Mouse (Mus musculus) kidney, adult 18-20 months (tissue): ENCODE data around the gene Ccdc88c.
A peak's percentile ranks its signal among the peaks of the same experiment; 100 is the strongest.
"Not testable (repeated sequence)": the region's sequence is repeated elsewhere in the genome, so short reads cannot be mapped to it uniquely, and the experiment has no call there.

Experiments used
- DNase-seq: peaks from one replicate; pipeline ENCODE4 v3.0.0; 2021

The Ccdc88c gene

DNA sequence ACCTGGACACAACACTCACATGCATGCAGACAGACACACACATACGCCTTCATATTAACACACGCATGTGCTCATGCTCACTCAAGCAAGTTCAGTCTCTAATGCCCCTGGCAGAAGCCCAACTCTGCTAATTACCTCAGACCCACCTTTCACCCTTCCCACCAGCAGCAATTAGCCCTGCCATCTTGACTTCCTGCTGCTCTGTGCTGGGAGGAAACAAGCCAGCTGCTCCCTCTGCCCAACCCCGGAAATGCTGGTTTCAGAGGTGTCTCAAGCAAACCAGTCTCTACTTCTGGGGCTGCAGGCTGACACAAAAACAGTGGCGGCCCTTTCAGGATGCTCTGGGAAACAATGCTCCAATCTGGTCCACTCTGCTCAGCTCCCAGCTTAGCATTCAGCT lies 12.9 kb downstream of the Ccdc88c start:
- DNase-seq, result no peak

DNA sequence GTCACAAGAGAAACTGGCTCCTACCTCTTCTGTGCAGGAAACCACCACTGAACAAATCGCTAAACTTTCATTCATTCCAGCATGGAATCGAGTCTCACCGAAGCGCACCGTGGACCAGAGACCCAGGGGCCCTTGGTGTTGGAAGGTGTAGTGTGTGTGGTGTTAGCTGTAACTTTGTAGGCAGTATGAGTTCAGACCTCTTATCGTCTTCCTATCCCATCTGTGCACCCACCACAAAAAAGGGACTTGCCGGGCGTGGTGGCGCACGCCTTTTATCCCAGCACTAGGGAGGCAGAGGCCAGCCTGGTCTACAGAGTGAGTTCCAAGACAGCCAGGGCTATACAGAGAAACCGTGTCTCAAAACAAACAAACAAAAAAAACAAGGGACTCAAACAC lies 13.7 kb downstream of the Ccdc88c start:
- no peak for DNase-seq

DNA sequence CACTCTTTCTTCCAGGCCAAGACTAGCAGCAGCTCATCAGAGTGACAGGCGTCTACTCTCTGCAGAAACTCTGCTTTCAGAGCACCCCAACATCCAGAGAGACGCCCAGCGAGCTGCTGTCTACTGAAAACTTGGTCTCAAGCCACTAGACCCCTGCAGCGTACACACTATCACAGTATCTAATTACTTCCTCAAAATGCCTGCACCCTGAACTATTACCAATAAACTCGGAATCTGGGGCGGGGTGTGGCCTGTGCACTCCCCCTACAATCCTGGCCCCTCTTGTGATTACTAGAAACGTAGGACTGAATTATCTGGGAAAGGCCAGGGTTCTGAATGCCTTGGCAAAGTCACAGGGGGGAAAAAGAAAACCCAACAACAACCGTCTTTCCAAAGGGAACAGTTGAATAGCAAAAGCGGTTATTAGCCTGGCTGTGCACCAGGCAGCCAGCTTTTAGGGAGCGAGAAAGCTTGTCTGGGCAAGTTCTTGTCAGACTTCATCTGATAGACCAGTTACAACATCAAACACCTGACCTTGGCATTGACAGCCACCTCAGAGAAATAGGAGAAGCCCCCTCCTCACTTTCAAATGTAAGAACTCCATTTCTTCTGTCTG lies 14.2 kb downstream of the Ccdc88c start:
- DNase-seq, result no peak

DNA sequence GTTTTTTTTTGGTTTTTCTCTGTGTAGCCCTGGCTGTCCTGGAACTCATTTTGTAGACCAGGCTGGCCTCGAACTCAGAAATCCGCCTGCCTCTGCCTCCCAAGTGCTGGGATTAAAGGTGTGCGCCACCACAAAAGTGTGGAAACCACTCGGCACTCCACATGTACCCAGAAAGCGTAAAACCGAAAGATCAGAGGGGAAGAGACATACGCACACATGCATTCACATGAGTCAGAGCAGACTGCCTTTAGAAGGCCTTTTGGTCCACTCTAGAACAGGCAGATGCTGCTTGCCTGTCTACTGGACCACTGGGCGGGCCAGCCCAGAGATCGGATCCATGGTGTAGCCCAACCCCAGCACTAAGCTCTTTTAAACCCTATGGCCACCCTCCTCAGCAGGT lies 15.2 kb downstream of the Ccdc88c start:
- DNase-seq, result not testable (repeated sequence)

DNA sequence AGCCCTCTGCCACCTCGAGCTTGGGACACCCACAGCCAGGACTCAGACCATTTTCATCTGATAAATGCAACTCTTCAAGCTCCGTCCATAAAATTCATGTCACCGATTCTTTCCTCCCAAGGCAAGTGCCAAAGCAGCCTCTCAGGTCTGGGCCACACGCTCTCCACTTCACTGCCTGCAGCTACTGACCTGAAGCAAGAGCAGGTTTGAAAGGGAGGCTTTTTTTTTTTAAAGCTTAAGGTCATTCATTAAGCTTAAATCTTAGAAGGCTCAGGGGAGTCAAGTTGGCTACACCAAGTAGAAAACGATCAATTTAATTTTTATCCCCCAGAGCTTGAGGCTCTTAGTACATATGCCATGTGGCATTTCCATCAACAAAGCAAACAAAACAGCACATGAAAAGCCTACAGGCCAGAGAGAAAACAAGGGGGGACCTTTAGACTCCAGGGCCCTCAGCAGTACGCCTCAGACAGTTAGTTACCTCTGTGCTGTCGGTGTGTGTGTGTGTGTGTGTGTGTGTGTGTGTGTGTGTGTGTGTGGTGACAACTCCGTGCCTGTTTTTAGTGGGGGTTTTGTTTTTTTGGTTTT lies 15.7 kb downstream of the Ccdc88c start:
- peak; percentile 47 for DNase-seq

DNA sequence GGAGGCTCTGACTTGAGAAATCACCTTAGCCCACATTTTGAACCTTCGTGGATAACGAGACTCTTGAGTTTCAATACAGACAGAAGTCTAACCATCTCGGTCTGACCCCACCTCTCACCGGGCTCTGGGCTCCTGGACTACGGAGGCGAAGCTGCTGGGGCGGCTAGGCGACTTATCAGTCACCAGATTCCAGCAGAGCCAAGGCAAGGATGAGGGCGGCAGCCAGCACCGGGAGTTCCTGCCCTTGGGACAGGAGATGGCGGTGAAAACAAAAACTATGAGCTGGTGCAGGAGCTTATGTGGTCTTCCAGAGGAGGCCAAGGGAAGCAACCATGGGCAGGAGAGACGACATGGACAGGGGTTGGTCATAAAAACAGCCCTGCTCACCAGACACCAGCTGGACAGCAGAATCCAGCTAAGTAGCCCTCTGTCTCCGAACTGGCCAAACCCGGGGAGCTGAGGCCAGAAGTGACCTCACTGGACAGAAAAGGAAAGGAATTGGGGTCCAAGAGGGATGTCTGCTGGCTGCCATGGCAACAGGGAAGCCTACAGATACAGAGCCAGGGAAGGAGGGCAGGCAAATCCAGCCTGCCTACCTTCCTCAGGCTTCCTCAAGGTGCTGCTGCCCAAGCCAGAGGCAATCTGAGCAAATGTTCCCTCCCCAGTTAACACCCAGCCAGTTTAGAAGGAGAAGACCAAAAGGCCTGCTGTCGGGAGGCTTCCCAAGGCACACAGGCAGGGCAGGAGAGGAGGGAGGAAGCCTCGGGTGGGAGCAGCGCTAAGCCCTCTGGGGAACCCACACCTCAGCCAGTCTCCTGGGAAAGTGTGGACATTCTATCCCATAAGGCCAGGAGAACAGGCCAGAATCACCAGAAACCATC lies 16.4 kb downstream of the Ccdc88c start:
- DNase-seq, result no peak

DNA sequence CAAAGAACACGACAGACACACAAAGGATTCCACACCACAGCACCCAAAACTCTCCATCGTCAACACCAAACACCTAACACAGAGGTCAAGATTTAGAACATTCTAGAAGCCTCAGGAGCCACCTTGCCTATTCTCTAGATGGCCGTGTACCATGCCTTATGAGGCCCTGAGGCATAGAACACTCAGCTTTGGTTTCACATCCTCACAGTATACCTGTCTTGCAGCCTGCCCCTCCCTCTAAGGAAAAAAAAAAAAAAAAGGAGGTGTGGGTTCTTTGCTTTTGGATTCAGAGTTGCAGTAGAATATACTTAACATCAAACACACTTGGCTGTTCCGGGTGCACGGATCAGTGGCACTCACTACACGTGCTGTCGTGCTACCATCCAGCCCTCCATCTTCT lies 17.8 kb downstream of the Ccdc88c start:
- DNase-seq, result no peak

DNA sequence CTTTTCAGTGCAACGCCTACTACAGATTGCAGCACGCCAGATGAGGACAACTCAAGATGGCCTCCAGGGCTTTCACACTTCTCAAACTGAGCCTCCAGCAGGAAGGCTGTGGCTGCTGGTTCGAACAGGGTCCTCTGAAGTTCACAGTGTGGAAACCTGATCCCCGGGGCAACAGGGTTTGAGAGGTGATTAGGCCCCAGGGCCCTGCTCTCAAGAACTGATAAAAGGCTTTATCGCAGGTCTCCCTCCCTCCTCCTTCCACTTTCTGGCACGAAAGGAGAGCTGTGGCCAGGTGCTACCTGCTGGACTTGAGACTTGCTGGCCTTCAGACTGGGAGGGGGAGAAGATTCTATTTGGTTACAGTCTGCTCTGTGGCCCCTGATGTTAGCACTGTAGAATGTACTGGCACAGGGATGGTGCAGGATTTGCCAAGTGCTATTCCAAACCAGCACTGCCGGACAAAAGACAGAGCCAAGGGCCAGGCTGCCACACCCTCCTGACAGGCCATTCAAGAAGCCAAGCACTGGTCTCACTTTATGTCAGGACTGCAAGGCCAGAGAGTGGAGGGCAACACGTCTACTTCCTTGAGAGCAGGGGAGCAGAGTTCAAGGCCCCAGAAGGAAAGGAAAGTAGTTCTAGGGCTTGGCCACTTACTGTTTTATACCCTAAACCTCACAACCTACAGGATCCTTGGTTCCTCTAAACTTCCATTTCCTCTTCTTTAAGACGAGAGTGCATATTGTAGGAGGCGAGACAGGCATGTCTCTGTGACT lies 18.5 kb downstream of the Ccdc88c start:
- peak; percentile 37 for DNase-seq

DNA sequence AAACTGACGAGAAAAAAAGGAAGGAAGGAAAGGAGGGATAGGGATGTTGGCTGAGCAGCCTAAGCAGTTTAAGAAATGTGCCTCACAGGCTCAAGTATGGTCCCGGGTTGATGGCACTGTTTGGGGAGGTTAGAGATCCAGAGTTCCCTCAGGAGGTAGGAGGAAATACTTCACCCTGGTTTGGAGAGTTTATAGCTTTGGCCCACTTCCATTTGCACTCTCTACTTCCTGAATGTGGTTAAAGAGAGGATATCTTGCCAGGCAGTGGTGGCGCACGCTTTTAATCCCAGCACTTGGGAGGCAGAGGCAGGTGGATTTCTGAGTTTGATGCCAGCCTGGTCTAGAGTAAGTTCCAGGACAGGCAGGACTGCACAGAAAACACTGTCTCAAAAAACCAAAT lies 19.6 kb downstream of the Ccdc88c start:
- DNase-seq, result no peak

DNA sequence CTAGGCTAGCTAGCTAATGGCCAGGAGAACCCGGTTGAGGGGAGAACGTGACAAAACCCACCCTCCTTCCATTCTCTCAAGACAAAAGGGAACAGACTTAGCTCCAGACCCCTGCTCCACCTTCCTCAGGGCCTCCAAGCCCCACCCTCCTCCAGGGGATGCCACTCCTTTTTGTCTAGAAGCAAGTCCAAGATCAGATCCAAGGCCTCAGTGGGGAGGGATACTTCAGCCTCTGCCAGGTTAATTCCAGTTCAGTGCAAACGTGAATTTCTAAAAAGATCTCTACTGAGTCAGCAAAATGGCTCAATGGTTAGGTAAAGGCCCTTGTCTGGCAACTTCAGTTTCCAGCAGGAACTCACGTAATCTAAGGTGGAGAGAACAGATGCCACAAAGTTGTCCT lies 20.2 kb downstream of the Ccdc88c start:
- DNase-seq, result no peak

DNA sequence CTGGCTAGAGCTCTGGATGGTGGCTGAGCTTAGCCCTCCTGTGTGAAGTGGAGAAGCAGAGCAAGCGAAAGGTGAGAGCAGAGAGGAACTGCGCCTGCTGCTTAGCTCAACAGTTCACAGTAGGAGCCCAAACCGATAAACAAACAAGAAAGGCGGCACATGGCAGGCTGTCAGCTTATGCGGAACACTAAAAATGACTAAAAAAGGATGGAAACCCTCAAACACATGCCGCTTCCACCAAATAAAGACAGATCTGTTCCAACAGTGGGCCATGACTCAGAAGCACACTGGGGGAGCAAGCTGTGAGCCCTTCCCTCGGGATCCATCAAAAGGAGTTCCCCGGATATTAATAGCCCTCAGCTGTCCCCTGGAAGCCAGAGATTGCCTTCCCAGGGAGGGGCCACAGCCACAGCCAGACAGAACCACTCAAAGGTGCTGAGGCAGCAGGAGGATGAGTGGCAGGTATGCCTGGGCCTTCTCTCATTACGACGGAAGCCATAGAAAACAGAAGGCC lies 20.8 kb downstream of the Ccdc88c start:
- DNase-seq, result no peak

DNA sequence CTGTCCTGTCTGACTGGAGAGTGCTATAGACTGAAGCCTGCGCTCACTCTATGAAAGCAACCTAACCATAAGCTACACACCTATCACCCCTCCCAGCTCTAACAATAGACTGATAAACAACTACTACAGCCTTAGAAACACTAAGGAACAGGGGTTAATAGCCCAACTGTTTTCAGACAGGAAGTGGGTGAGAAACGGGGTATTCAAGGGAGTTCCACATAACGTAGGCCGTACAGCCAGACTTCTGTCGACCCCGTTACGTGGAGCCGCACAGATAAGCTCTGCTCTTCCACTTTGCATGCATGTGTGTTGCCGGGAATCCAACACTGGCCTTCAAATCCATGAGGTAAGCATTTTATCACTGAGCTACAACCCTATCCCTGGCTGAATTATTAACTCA lies 21.4 kb downstream of the Ccdc88c start:
- DNase-seq, result no peak

DNA sequence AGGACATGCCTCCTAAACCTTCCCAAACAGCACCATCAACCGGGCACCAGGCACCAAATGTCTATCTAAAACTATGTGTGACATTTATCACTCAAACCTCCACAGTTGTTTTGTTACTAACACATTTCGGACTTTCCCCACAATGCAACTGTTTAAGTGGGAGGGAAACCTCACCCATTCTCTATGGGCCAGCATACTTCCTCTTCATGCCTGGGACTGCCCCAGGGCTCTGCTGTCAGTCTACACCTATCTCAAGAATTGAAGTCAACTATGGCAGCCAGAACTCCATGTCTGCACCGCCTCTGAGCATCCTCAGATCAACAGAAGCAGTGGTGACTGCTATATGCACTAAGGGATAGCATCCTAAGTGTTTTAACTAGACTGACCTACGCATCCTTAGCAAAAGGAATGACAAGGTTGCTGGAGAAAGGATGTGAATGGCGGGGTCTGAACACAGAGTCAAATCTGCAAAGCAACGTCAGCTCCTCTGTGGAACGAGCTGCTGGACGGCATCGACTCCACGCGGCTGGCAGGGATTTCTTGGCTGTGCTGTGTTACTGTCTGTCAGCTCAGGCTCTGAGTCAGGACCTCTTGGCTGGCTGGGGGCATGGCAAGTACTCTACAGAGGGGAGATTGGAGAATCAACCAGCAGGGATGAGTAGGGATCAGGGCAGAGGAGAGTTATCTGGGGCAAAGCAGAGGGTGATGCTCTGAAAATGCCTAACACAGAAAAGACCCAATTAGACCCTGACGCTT lies 23.0 kb downstream of the Ccdc88c start:
- DNase-seq, result no peak

DNA sequence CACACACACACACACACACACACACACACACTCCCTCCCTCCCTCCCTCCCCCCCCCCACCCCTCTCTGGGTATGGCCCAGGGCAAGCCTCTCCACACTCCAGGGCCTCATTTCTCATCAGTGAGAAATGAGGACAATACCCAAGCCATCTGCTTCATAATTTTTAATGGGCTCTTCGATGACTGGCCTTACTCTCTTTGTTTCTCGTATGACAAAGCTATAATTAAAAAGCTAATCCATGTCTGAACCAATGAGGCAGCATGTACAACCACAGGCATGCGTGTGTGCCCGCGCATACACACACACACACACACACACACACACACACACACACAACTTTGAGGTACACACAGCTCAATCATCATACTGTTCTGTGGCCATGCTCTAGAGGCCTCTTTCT lies 23.9 kb downstream of the Ccdc88c start:
- DNase-seq, result no peak

DNA sequence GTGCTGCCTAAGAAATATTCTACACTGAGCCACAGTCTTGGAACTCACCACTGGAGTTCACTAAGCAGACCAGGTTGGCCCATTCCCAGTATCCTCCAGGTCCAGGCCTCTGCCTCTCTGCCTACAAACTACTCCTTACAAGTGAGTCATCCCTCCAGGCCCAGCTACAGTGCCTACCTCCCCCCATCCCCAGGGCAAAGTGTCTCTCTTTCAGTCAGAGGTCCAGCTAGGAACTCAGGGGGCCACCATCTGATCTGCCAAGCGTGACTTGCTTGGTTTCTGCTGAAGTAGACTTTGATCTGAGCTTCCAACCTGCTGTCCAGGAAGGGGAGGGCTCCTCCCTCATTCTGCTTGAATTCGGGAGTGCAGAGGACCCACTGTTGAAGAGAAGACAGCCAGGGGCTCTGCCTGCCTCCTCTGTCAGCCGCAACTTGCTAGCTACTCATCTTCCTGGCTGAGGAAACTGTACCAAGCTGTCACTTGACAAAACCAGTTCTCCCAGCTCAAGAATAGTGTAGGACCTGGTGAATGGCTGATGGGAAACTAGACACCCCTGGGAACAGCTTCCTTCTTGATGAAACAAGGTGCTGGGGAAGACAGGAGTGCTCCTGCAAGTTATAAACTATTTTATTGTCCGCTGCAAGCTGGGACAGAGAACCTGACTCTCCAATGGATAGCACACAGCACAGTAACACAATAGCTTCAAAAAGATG lies 25.9 kb downstream of the Ccdc88c start:
- peak; percentile 69 for DNase-seq

DNA sequence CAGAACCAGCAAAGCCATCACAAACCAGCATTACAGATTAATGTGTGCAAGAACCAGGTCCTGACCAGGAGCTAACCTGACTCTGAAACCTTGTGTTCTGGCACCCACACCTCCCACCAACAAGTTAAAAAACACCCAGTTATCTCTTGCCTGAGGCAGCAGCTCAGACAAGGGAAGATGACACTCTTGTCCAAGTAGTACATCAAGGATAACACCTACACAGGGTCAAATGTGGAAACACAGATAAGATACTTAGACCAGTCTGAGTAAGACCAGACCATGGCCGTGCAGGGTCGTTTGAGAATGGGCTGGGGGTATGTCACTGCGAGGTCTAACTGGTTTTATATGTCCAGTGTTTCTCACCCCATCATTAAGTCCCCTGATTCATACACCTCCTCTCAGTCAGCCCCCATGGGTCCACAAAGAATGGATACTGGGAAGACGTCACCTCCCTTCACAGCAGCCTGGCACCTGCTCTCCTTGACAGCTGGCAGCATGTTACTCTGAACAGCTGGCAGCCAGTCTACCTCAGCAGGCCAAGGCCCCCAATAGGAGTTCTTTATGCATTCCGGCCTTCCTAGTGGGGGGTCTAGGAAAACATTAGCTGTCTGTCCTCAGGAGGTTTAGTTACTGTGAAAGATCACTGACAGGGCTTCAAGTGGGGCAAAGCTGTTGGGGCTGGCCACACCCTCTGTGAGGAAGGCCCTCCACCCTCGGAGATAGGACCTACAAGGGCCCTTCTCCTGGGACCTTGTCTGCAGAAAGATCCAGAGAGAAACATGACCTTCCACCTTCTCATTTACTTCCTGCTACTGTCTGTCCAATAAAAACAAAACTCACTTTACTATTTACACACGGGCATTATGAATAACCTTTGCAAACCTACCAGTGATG lies 29.5 kb downstream of the Ccdc88c start:
- DNase-seq, result no peak

DNA sequence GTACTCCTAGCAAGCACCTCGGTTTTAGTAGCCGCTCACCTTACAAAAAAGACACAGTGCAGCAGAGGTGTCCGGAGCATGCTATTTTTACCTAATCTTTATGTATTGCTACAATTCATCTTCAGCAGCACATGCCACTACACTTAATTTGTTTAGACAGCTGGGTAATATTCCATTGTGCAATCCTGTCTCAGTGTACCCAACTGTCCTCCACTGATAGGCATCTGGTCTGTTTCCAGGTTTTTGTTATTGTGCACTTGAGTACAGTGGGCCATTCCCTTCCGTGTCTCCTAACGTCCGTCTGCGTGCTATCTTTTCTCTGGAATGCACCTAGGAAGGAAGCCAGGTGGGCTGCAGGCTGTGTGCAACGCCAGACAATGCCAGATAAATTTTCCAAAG lies 30.3 kb downstream of the Ccdc88c start:
- no peak for DNase-seq

DNA sequence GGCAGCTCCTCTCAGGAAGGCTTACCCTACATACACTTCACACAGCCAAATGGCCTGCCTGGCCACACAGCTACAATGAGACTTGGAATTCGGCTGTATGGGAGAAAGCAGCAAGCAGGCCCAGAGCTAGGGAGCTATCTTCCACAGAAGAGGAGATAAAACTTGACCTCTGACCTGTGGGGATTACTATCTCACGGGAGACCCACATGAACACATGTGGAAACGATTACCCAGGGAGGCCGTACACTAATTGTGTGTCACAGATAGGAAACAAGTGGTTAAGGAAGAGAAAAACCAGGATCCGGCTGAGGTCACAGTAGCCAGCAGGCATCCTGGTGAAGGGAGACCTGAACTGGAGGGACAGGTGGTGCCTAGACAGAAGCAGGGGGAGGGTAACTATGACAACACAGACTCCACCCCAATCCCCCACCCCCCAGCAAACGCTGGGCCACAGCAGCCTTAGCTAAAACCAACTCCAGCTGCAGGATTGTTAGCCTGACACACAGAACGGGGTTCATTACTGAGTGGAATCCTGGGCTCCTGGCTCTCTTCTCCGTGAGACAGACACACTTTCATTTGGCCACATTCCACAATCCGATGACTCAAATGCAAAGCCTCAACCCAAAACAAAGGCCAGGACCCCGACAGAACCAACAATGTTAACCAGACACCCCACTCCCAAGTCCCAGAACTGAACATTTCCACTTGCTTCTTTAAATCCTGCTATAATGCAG lies 30.9 kb downstream of the Ccdc88c start:
- no peak for DNase-seq

DNA sequence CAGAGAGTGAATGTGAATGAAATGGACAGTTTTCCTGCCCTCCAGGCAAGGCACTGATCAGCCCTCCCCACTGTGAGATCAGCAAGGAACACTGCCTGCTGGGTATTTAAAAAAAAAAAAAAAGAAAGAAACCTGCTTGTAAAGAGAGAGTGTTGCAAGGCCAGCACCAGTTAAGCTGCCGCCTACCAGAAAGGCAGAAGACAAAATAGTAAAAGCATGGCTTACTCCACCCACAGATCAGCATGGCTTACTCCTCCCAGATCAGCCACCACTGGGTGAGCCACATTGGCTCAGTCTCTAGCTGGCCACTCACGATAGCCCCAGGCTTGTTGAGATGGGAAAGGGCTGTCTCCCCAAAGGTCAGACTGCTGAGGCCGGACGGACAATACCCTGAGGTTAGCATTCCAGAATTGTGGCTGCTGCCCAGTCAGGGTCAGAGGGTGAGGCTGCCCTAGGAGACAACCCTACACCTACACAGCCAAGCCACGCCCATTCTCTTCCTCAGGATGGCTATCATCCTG lies 32.4 kb downstream of the Ccdc88c start:
- peak; percentile 40 for DNase-seq
